Mouse (Mus musculus) small intestine, adult 2 months (tissue): ENCODE results near the gene Plau.

Experiments
- CTCF ChIP-seq: fragments of 200-500 bp; IDR thresholded peaks from 2 replicates; pipeline ENCODE4 v1.5.1; 2012; ENCODE audit warnings: low read depth, mild to moderate bottlenecking, control low read depth, inconsistent platforms, low read length, moderate library complexity, mixed read lengths; ENCODE audit not compliant: insufficient replicate concordance, insufficient read length; ENCODE audit errors: extremely low read depth
- POLR2A ChIP-seq: fragments of 200-500 bp; IDR thresholded peaks from 2 replicates; pipeline ENCODE4 v1.6.1; 2012; ENCODE audit warnings: low read depth, mild to moderate bottlenecking, control low read depth, inconsistent platforms, low read length, moderate library complexity

DNA sequence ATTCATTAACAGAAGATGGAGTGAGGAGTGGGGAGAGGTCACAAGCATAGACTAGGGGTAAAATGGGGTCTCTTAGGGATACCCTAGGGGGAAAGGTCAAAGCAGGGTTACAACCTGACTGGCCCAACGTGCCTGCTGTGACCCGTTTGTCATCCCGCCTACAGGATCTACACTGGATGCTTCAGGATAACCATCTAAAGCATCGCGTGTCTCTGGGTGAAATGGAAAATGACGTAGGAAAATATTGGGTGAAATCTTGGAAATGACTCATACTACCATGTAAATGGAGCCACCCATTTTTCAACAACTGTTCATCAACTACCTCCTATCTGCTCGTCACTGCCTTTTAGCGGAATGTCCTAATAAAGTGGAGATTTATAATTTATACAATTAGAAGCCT lies 40.3 kb upstream of the Plau start:
- no peak for TF ChIP-seq CTCF
- no peak for TF ChIP-seq POLR2A
